Mouse (Mus musculus) brain, embryonic 18.5 days (tissue): ENCODE measurements around the gene Csnk1g2.

ENCODE experiments used
- DNase-seq: peaks from one replicate; pipeline ENCODE4 v3.0.0-alpha.2; 2012; ENCODE audit warnings: low read depth, low spot score

Gene Csnk1g2

GRCm38 (mm10) chr10:80665016-80665380 lies 42.4 kb downstream of the Csnk1g2 start:
- DNase-seq: no peak

GRCm38 (mm10) chr10:80665459-80665858 lies 42.8 kb downstream of the Csnk1g2 start:
- no peak for DNase-seq

GRCm38 (mm10) chr10:80665981-80666733 lies 43.5 kb downstream of the Csnk1g2 start:
- DNase-seq: no peak

- no peak for DNase-seq
These were observed 44.3 kb downstream of the Csnk1g2 start for GRCm38 (mm10) chr10:80666837-80667412.

GRCm38 (mm10) chr10:80668614-80669013 lies 46.0 kb downstream of the Csnk1g2 start:
- no peak for DNase-seq

- no peak for DNase-seq
These were observed 46.4 kb downstream of the Csnk1g2 start for GRCm38 (mm10) chr10:80669018-80669417.

GRCm38 (mm10) chr10:80669737-80670485 lies 47.3 kb downstream of the Csnk1g2 start:
- no peak for DNase-seq

GRCm38 (mm10) chr10:80670531-80670930 lies 47.9 kb downstream of the Csnk1g2 start:
- no peak for DNase-seq

GRCm38 (mm10) chr10:80671251-80671650 lies 48.6 kb downstream of the Csnk1g2 start:
- no peak for DNase-seq

- DNase-seq: no peak
These were observed 49.5 kb downstream of the Csnk1g2 start for GRCm38 (mm10) chr10:80671936-80672690.

- no peak for DNase-seq
These were observed 51.1 kb downstream of the Csnk1g2 start for GRCm38 (mm10) chr10:80673690-80674089.

GRCm38 (mm10) chr10:80674161-80674711 lies 51.6 kb downstream of the Csnk1g2 start:
- DNase-seq: no peak

- no peak for DNase-seq
These were observed 52.3 kb downstream of the Csnk1g2 start for GRCm38 (mm10) chr10:80674851-80675404.

- no peak for DNase-seq
These were observed 53.0 kb downstream of the Csnk1g2 start for GRCm38 (mm10) chr10:80675405-80676197.

GRCm38 (mm10) chr10:80676198-80676928 lies 53.7 kb downstream of the Csnk1g2 start:
- DNase-seq: peak; percentile 100

- no peak for DNase-seq
These were observed 54.7 kb downstream of the Csnk1g2 start for GRCm38 (mm10) chr10:80677128-80677875.

- DNase-seq: no peak
These were observed 55.4 kb downstream of the Csnk1g2 start, which contains the start of gene Mknk2 for GRCm38 (mm10) chr10:80677942-80678436. TSS of gene Mknk2 (minus strand) at chr10:80678112.

GRCm38 (mm10) chr10:80678601-80679377 lies 56.2 kb downstream of the Csnk1g2 start:
- no peak for DNase-seq
